Mouse (Mus musculus): Measurements from ENCODE around the gene Gm45716. TPM values are rescaled to one million over a fixed set of nuclear protein-coding genes. Genes with fewer than 3 reads are reported as not detected.
A peak's percentile ranks its signal among the peaks of the same experiment; 100 is the strongest.

Gene Gm45716
- total RNA-seq, 2 experiments from 2014 or later: 3.8 to 5.3 TPM

DNA sequence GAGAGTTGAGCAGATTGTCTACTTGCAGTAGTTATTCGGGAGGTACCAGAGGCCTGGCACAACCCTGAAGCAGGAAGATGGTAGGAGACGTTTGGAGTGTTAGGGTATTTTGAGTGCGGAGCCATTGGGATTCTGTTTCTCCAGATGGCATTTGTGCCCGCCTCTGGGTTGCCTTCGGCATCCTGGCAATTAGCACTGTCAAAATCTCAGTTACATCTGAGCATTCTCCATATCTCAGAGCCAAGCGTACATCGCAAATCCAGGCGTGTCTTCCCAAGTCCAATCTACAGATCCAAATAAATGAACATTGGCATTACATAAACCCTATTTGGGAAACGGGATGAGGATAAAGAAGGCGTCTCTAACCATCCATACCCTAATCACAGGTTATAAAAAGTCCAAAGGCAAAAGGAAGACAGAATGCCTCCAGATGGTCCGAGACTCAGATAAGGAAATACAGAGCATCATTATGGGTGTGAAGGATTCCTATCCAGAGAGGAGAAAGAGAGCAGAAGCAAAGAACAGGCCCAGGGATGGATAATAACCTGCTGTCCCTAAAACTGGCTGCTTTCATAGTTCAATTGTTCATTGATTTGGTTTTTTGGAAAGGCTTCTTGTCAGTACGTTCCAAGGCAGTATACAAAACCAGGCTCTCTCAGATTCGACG, 11.7 kb upstream of the Gm45716 start:
- intact Hi-C loops (cut with DNase I): loop anchor here (10.0 kb wide), 1 partner anchor 631 kb away; no protein-coding TSS in a partner anchor
- TF ChIP-seq CTCF (IDR thresholded peaks at IDR 0.05): no peak
- Histone ChIP-seq H3K27ac (peak overlapping the region; percentile 3; the same call in 1 of the 2 replicates), H3K4me3 (no peak overlapping the region)
- DNase-seq (ENCODE audit: extremely low spot score in 1 of 2, low spot score in 2 of 2): peak; percentile 9 to 30

DNA sequence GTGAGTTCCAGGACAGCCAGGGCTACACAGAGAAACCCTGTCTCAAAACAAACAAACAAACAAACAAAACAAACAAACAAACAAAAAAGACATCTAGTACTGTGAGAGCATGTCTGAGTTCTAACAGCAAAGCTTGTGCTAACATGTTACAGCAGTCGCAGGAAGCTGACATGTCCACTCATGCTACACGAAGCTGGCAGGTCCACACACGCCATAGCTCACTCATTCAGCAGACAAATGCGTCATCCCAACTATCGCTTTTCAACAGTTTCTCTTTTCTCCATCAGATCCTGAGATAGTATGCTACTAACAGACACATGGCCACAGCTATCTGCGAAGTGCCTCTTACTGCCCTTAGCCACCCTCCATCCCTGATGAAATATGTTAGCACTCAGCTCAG, 10.1 kb upstream of the Gm45716 start:
- intact Hi-C loops (cut with DNase I): loop anchor here (10.0 kb wide), 1 partner anchor 633 kb away; no protein-coding TSS in a partner anchor
- no peak for TF ChIP-seq CTCF (IDR thresholded peaks at IDR 0.05)
- Histone ChIP-seq H3K4me3 (no peak overlapping the region), H3K27ac (no peak overlapping the region)
- DNase-seq (ENCODE audit: extremely low spot score in 1 of 2, low spot score in 2 of 2): no peak

DNA sequence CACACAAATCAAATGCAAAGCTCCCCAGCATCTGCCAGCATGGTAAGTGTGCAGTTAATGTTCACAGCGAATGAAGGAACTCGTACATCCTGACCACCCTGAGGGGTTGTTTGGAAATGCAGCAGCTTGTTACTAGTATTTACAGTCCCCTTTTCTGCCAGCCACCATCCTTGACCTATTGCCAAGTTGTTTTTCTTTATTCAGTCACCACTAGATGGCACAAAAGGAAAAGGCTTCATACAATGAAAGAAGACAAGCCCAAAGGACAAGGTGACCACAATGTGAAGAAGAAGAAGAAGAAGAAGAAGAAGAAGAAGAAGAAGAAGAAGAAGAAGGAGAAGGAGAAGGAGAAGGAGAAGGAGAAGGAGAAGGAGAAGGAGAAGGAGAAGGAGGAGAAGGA, 4.1 kb upstream of the Gm45716 start:
- H3K27ac ChIP-seq: no peak overlapping the region
- no peak overlapping the region for H3K4me3 ChIP-seq
- intact Hi-C loops (cut with DNase I): loop anchor here (2.0 to 5.0 kb wide), 4 partner anchors 69 to 439 kb away; no protein-coding TSS in a partner anchor
- peak; percentile 59 for TF ChIP-seq CTCF (IDR thresholded peaks at IDR 0.05)
- no peak for DNase-seq (ENCODE audit: extremely low spot score in 1 of 2, low spot score in 2 of 2)

DNA sequence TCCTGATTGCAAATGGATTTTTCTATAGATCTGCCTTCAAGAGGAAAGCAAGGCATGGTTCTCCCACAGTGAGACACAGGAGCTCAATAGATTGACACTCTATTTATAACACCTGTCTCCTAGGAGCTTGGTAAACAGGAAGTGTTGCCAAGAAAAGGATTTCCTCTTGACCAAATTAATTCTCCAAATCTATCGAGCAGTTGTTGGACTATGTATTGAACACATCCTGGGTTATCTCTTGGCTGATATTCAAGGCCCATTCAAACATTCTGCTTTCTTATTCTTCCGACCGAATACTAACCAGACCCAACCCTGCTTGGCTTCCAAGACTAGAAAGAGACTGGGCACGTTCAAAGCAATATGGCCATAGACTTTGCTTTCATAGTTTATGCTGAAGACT, 2.7 kb upstream of the Gm45716 start:
- no peak for TF ChIP-seq CTCF (IDR thresholded peaks at IDR 0.05)
- no peak overlapping the region for H3K4me3 ChIP-seq
- intact Hi-C loops (cut with DNase I): loop anchor here (5.0 kb wide), 3 partner anchors 68 to 203 kb away; no protein-coding TSS in a partner anchor
- H3K27ac ChIP-seq: no peak overlapping the region
- no peak for DNase-seq (ENCODE audit: extremely low spot score in 1 of 2, low spot score in 2 of 2)

DNA sequence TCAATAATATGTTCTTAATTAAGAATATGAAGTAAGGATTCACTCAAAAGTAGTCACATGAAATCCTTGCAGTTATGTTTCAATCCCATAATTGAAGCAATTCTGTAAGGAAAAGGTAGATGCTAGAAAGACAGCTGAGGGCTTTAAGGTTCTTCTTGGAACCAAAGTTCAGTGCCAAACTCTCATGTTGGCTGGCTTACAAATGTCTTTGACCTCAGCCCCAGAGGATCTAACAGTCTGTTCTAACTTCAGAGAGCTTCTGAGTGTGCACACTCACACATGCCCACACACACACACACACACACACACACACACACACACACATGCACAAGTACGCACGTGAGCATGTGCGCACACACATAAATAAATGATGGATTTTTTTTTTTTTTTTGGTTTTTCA, 2.7 kb downstream of the Gm45716 start:
- Histone ChIP-seq H3K4me3 (no peak overlapping the region), H3K27ac (no peak overlapping the region)
- intact Hi-C loops (cut with DNase I): no loop called here
- no peak for TF ChIP-seq CTCF (IDR thresholded peaks at IDR 0.05)
- no peak for DNase-seq (ENCODE audit: extremely low spot score in 1 of 2, low spot score in 2 of 2)

DNA sequence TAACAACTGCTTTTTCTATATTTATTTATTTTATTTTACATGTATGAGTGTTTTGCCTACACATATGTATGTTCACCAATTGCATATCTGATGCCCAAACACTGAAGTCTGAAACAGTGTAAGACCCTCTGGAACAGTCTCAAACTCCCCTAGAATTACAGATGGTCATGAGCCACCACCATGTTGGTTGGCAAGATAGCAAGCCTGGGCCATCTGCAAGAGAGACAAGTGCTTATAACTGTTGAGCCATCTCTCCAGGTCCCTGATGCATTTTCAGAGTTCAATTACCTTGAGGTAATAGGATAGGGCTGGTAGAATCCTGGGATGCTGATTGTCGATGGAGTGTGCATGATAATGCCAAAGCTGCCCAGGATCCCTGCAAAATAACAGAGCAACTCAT, 7.5 kb downstream of the Gm45716 start:
- no peak for TF ChIP-seq CTCF (IDR thresholded peaks at IDR 0.05)
- intact Hi-C loops (cut with DNase I): no loop called here
- no peak for DNase-seq (ENCODE audit: extremely low spot score in 1 of 2, low spot score in 2 of 2)
- H3K4me3 ChIP-seq: no peak overlapping the region
- no peak overlapping the region for H3K27ac ChIP-seq

DNA sequence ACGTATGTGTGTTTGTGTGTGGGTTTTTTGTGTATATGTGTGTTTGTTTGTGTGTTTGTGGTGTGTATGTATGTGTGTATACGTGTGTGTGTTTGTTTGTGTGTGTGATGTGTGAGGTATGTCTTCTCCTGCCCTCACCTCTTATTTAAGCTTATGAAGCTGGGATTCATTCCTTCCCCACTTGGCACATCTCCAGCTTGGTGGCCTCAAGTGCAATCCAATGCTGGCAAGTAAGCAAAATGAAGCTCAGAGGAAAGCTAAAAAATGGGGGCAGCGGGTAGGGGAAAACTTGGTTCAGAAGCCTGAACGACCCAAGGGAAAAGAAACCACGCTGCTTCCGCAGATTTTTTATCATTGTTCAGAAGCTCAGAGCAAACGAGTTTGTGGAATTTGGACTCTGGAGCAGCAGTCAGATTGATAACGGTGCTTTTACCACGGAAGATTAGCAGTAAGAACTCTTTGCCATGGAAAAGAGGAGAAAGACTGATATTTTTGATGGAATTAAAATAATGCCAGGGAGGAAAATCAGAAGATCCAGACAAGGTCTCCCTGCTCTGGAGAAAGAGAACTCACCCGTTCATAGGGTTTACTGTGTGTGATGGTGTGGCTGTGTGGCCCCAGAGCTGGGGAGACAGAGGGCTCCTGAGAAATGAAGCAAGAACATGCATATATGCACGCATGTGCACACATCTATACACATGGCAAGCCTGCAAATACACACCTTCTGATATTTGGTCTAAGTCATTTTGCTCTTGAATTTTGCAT, 8.5 kb downstream of the Gm45716 start:
- no peak for DNase-seq (ENCODE audit: extremely low spot score in 1 of 2, low spot score in 2 of 2)
- Histone ChIP-seq H3K27ac (no peak overlapping the region), H3K4me3 (no peak overlapping the region)
- intact Hi-C loops (cut with DNase I): no loop called here
- no peak for TF ChIP-seq CTCF (IDR thresholded peaks at IDR 0.05)

DNA sequence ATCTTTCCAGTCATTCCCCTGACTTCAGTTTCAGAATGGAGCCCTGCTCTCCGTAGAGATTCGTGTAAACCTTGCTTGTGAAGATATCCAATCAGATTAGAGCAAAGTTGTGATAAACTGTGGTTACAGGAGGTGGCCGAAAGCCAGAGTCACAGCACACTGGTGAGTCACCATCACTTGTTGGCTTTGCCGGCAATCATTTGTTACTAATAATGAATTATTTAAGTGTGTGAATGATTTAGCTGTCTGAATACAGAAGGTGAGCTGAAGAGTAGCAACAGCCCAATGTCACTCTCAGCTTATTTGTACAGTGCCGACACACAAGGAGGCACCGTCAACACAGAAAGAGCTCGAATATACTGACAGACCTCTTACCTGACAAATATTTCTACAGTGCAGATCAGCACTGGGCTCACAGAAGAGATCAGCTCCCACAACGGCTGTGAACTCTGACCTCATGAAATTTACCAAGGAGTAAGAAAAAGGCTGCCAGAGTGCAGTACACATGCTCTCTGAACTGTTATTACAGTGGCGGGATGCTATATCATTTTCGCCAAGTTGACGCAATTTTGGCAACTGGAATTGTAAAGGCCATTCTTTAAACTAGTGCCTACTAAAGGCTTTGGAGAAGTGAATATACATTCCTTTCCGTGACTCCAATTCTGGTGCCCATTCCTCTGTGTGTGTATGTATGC, 9.2 kb downstream of the Gm45716 start:
- no peak for TF ChIP-seq CTCF (IDR thresholded peaks at IDR 0.05)
- intact Hi-C loops (cut with DNase I): no loop called here
- Histone ChIP-seq H3K27ac (no peak overlapping the region), H3K4me3 (no peak overlapping the region)
- DNase-seq (ENCODE audit: extremely low spot score in 1 of 2, low spot score in 2 of 2): no peak

DNA sequence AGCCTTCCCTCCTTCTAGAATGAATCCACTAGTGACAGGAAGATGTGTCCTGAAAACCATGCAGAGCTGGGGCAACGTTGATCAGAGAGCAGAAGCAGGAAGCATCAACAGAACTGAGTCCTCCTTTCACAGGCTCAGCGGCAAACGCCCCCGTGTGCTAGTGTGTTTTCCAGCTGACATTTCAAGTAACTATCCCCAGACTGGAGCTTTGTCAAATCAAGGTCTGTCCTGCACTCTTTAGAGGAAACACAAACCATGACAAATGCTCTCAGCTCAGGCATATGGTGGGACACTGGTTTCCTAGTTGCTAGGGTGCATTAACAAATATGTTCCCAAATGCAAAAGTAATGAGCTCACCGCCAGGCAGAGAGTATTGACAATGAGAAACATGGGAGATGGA, 10.6 kb downstream of the Gm45716 start:
- TF ChIP-seq CTCF (IDR thresholded peaks at IDR 0.05): no peak
- intact Hi-C loops (cut with DNase I): no loop called here
- H3K27ac ChIP-seq: no peak overlapping the region
- DNase-seq (ENCODE audit: extremely low spot score in 1 of 2, low spot score in 2 of 2): no peak
- no peak overlapping the region for H3K4me3 ChIP-seq

DNA sequence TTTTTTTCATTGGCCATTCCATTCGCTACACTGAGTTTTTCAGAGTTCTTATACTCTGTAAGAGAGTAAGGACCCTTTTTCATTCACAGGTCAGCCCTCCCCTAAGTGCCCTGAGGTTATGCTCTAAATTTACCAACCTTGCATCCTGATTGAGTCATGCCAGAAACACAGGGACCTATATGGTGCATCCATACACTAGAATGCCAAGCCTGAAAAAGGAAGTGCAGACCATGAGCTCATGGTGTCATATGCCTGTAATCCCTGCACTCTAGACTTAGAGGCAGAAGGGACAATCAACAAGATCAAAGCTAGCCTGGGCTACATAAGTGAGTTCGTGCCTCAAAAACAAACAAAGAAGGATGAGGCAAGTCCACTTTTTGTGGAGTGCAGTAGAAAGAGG, 13.3 kb downstream of the Gm45716 start:
- DNase-seq (ENCODE audit: extremely low spot score in 1 of 2, low spot score in 2 of 2): no peak
- intact Hi-C loops (cut with DNase I): no loop called here
- H3K27ac ChIP-seq: no peak overlapping the region
- no peak overlapping the region for H3K4me3 ChIP-seq
- TF ChIP-seq CTCF (IDR thresholded peaks at IDR 0.05): no peak

DNA sequence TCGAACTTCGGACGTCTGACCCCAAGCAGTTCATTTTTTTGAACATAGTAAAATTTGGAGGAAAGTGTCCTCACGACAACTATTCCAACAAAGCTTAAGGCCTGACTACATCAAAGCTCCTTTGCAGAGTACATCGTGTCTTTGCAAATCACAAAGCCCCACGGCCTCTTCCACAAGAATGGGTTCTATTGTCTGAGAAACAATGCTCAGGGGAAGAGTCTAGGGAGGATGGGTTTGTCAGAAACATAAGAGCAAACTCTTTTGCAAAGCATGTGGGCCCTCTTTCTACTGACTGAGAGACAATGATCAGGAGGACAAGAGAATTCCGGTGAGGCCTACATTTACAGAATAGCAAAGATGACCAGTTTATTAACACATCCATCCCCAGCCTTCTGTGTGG, 26.8 kb downstream of the Gm45716 start:
- intact Hi-C loops (cut with DNase I): no loop called here
- TF ChIP-seq CTCF (IDR thresholded peaks at IDR 0.05): no peak
- DNase-seq (ENCODE audit: extremely low spot score in 1 of 2, low spot score in 2 of 2): no peak
- Histone ChIP-seq H3K27ac (no peak overlapping the region), H3K4me3 (no peak overlapping the region)

DNA sequence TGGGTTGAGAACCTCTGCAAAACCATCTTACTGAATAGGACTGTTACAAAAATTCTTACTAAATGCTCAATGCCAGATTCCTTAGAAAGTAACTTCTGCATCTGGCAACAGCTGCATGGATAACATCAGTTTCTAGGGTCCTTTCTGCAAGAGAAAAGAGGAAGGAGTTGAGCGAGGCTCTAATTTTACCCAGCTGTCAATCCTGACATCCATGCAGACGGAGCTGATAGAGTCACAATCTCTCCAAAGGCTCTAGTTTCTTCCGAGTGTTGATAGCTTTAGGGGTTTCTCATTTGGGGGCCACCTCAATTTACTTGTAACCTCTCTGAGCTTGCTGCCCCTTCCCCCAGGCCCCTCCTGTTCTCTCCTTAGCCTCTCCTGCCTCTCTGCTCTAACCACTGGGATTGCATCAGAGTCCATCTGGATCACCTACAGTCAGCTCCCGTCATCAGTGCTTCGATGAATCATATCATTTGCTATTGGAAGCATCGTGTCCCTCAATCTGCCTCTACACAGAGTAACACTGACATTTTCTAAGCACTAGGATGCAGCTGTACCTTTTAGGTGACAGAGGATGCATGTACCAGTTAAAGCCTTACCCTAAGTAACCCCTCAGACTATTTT, 32.7 kb downstream of the Gm45716 start:
- H3K4me3 ChIP-seq: no peak overlapping the region
- intact Hi-C loops (cut with DNase I): no loop called here
- TF ChIP-seq CTCF (IDR thresholded peaks at IDR 0.05): no peak
- no peak for DNase-seq (ENCODE audit: extremely low spot score in 1 of 2, low spot score in 2 of 2)
- H3K27ac ChIP-seq: no peak overlapping the region

Data from left cerebral cortex, adult 2 months (tissue).